Mouse (Mus musculus) erythroblast, embryonic 14.5 days (primary cell): Measurements from ENCODE around the gene Mad1l1.

ENCODE experiments used
- GATA1 ChIP-seq: IDR thresholded peaks from 2 replicates; pipeline ENCODE4 v1.6.1; 2012; ENCODE audit warnings: low read length, inconsistent platforms, mixed read lengths
- TAL1 ChIP-seq: IDR thresholded peaks from 3 replicates; pipeline ENCODE4 v1.6.1; 2012; ENCODE audit warnings: low read length, inconsistent platforms, mixed read lengths

DNA sequence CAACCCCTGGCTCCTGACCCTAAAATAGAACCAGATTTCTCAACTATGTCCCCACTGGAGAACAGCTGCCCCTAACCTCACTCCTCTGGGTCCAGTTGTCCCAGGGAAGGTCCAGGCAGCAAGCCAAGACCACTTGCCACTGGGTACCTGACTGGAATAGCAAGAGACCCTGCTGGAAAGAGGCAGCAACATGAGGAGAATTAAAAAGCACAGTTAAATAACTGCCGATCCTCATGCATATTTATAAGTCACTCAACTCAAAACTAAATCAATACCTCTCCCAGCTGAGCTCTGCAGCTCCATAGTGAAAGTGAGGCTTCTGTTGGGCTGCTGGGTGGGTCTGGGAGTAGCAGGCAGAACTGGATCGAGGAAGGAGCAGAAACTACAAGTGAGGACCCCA lies 226.1 kb downstream of the Mad1l1 start:
- TF ChIP-seq TAL1 = no peak
- no peak for TF ChIP-seq GATA1
